Mouse (Mus musculus) CH12.LX (cell line): ENCODE data around the gene Abhd2. TPM values are rescaled to one million over a fixed set of nuclear protein-coding genes. Genes with fewer than 3 reads are reported as not detected.

ENCODE experiments used
- DNase-seq: peaks from one replicate; pipeline ENCODE4 v3.0.0-alpha.2; 2013; ENCODE audit errors: extremely low read depth
- H3K27ac ChIP-seq: 2 replicates; pipeline ENCODE4 v1.5.1; 2012; ENCODE audit warnings: low read depth, mild to moderate bottlenecking, control low read depth, moderate library complexity; ENCODE audit not compliant: insufficient read depth
- H3K27me3 ChIP-seq: replicated peaks from 2 replicates; pipeline ENCODE3; 2012; ENCODE audit warnings: inconsistent platforms
- H3K36me3 ChIP-seq, 2 experiments: replicated peaks in 1 of 2; 2 replicates each; pipeline versions ENCODE3 to v1.6.1; 2012; ENCODE audit warnings: inconsistent platforms in 1 of 2, low read length in 1 of 2, mild to moderate bottlenecking in 1 of 2, mixed read lengths in 1 of 2, moderate library complexity in 1 of 2; ENCODE audit not compliant: control insufficient read depth in 1 of 2, insufficient read depth in 1 of 2
- H3K4me1 ChIP-seq, 2 experiments: 2 replicates each; pipeline ENCODE4 v1.6.1; 2012; ENCODE audit warnings: inconsistent platforms in 1 of 2, moderate library complexity in 1 of 2; ENCODE audit not compliant: insufficient read depth in 2 of 2, control insufficient read depth in 1 of 2
- H3K4me2 ChIP-seq: 2 replicates; pipeline ENCODE4 v1.6.1; 2012; ENCODE audit warnings: low read depth, mild to moderate bottlenecking, control low read depth; ENCODE audit not compliant: poor library complexity, insufficient read depth, severe bottlenecking
- H3K4me3 ChIP-seq, 3 experiments: fragments of 150-350 bp in 1 of 3; sonication (generic) in 1 of 3; replicated peaks in 1 of 3; 2 replicates each; pipeline versions ENCODE3 to v1.5.1; 2011 to 2012; ENCODE audit warnings: low read depth in 2 of 3, low read length in 2 of 3, mild to moderate bottlenecking in 2 of 3, moderate library complexity in 2 of 3, control low read depth in 1 of 3, improper control_type of control experiment in 1 of 3, inconsistent platforms in 1 of 3, mixed read lengths in 1 of 3; ENCODE audit not compliant: poor library complexity in 1 of 3
- H3K79me2 ChIP-seq: replicated peaks from 2 replicates; pipeline ENCODE4 v1.6.1; 2012; ENCODE audit warnings: mild to moderate bottlenecking, moderate library complexity; ENCODE audit not compliant: control insufficient read depth, poor library complexity, insufficient read depth, severe bottlenecking; ENCODE audit errors: extremely low read depth
- H3K9ac ChIP-seq: 2 replicates; pipeline ENCODE4 v1.6.1; 2012; ENCODE audit warnings: low read depth, mild to moderate bottlenecking, control low read depth, moderate library complexity; ENCODE audit not compliant: insufficient read depth
- H3K9me3 ChIP-seq: replicated peaks from 2 replicates; pipeline ENCODE3; 2012; ENCODE audit warnings: low read length, inconsistent platforms, mixed read lengths
- BHLHE40 ChIP-seq: IDR thresholded peaks from 2 replicates; pipeline ENCODE4 v1.6.1; 2011; ENCODE audit warnings: mild to moderate bottlenecking, low read depth, low read length, improper control_type of control experiment
- CHD1 ChIP-seq: IDR thresholded peaks from 2 replicates; pipeline ENCODE4 v1.6.1; 2012; ENCODE audit warnings: low read depth, low read length, improper control_type of control experiment, inconsistent platforms
- CHD2 ChIP-seq: IDR thresholded peaks from 2 replicates; pipeline ENCODE4 v1.6.1; 2011; ENCODE audit warnings: low read length, improper control_type of control experiment
- CTCF ChIP-seq, 2 experiments: IDR thresholded peaks in 1 of 2; conservative IDR thresholded peaks in 1 of 2; 2 replicates each; pipeline ENCODE4 v1.5.1; 2011 to 2012; ENCODE audit warnings: low read depth in 2 of 2, low read length in 2 of 2, improper control_type of control experiment in 1 of 2, inconsistent platforms in 1 of 2, mild to moderate bottlenecking in 1 of 2, moderate library complexity in 1 of 2
- E2F4 ChIP-seq: IDR thresholded peaks from 2 replicates; pipeline ENCODE4 v1.6.1; 2011; ENCODE audit warnings: low read depth, low read length, improper control_type of control experiment; ENCODE audit not compliant: insufficient replicate concordance
- ELF1 ChIP-seq: IDR thresholded peaks from 2 replicates; pipeline ENCODE4 v1.6.1; 2014; ENCODE audit warnings: low read depth, mild to moderate bottlenecking, inconsistent platforms, low read length, improper control_type of control experiment
- GABPA ChIP-seq: IDR thresholded peaks from 2 replicates; pipeline ENCODE4 v1.6.1; 2012; ENCODE audit warnings: low read depth, low read length, improper control_type of control experiment, inconsistent platforms; ENCODE audit not compliant: insufficient replicate concordance
- HCFC1 ChIP-seq: IDR thresholded peaks from 2 replicates; pipeline ENCODE4 v1.6.1; 2012; ENCODE audit warnings: low read depth, mild to moderate bottlenecking, inconsistent platforms, low read length, improper control_type of control experiment
- IRF4 ChIP-seq: IDR thresholded peaks from 2 replicates; pipeline ENCODE4 v1.6.1; 2014; ENCODE audit warnings: low read depth, mild to moderate bottlenecking, inconsistent platforms, low read length, improper control_type of control experiment
- JUND ChIP-seq: conservative IDR thresholded peaks from 2 replicates; pipeline ENCODE4 v1.6.1; 2011; ENCODE audit warnings: low read depth, low read length, improper control_type of control experiment
- MAX ChIP-seq: IDR thresholded peaks from 2 replicates; pipeline ENCODE4 v1.6.1; 2011; ENCODE audit warnings: low read length, improper control_type of control experiment
- MAZ ChIP-seq: IDR thresholded peaks from 2 replicates; pipeline ENCODE4 v1.6.1; 2012; ENCODE audit warnings: low read depth, mild to moderate bottlenecking, inconsistent platforms, low read length, improper control_type of control experiment, moderate library complexity
- MEF2A ChIP-seq: IDR thresholded peaks from 2 replicates; pipeline ENCODE4 v1.6.1; 2014; ENCODE audit warnings: low read depth, mild to moderate bottlenecking, inconsistent platforms, low read length, improper control_type of control experiment, borderline replicate concordance
- MXI1 ChIP-seq: IDR thresholded peaks from 2 replicates; pipeline ENCODE4 v1.6.1; 2011; ENCODE audit warnings: mild to moderate bottlenecking, low read depth, low read length, improper control_type of control experiment
- MYC ChIP-seq: IDR thresholded peaks from 2 replicates; pipeline ENCODE4 v1.6.1; 2011; ENCODE audit warnings: low read depth, mild to moderate bottlenecking, improper control_type of control experiment, low read length
- NELFE ChIP-seq: IDR thresholded peaks from 2 replicates; pipeline ENCODE4 v1.6.1; 2011; ENCODE audit warnings: low read depth, low read length, improper control_type of control experiment
- NRF1 ChIP-seq: IDR thresholded peaks from 2 replicates; pipeline ENCODE4 v1.6.1; 2014; ENCODE audit warnings: low read depth, mild to moderate bottlenecking, inconsistent platforms, low read length, improper control_type of control experiment, moderate library complexity
- PAX5 ChIP-seq: IDR thresholded peaks from 2 replicates; pipeline ENCODE4 v1.6.1; 2012; ENCODE audit warnings: low read length, inconsistent platforms, mixed read lengths
- POLR2A ChIP-seq: IDR thresholded peaks from 2 replicates; pipeline ENCODE4 v1.6.1; 2011; ENCODE audit warnings: low read depth, mild to moderate bottlenecking, improper control_type of control experiment, low read length
- POLR2AphosphoS2 ChIP-seq: IDR thresholded peaks from 2 replicates; pipeline ENCODE4 v1.6.1; 2011; ENCODE audit warnings: low read depth, low read length, improper control_type of control experiment
- RAD21 ChIP-seq: IDR thresholded peaks from 2 replicates; pipeline ENCODE4 v1.6.1; 2011; ENCODE audit warnings: low read depth, mild to moderate bottlenecking, low read length, improper control_type of control experiment, moderate library complexity
- RCOR1 ChIP-seq: conservative IDR thresholded peaks from 2 replicates; pipeline ENCODE4 v1.6.1; 2012; ENCODE audit warnings: low read depth, mild to moderate bottlenecking, inconsistent platforms, low read length, improper control_type of control experiment
- SIN3A ChIP-seq: IDR thresholded peaks from 2 replicates; pipeline ENCODE4 v1.6.1; 2012; ENCODE audit warnings: low read length, improper control_type of control experiment, inconsistent platforms
- TBP ChIP-seq: conservative IDR thresholded peaks from 2 replicates; pipeline ENCODE4 v1.6.1; 2011; ENCODE audit warnings: low read depth, low read length, improper control_type of control experiment
- TCF12 ChIP-seq: IDR thresholded peaks from 2 replicates; pipeline ENCODE4 v1.6.1; 2014; ENCODE audit warnings: low read depth, mild to moderate bottlenecking, inconsistent platforms, low read length, improper control_type of control experiment
- USF1 ChIP-seq: IDR thresholded peaks from 2 replicates; pipeline ENCODE4 v1.6.1; 2014; ENCODE audit warnings: low read depth, mild to moderate bottlenecking, inconsistent platforms, low read length, improper control_type of control experiment
- ZC3H11A ChIP-seq: IDR thresholded peaks from 2 replicates; pipeline ENCODE4 v1.6.1; 2012; ENCODE audit warnings: low read depth, mild to moderate bottlenecking, inconsistent platforms, low read length, improper control_type of control experiment
- ZMIZ1 ChIP-seq: IDR thresholded peaks from 2 replicates; pipeline ENCODE4 v1.6.1; 2012; ENCODE audit warnings: low read depth, mild to moderate bottlenecking, inconsistent platforms, low read length, improper control_type of control experiment
- ZNF384 ChIP-seq: IDR thresholded peaks from 2 replicates; pipeline ENCODE4 v1.6.1; 2012; ENCODE audit warnings: low read depth, low read length, improper control_type of control experiment, inconsistent platforms
- dilution Hi-C: fragments of 300-500 bp; cut with MboI; formaldehyde crosslinking; loops from 2 replicates; pipeline ENCODE4 v1.14.3; 2020; ENCODE audit warnings: low sequenced_read_pairs; ENCODE audit not compliant: extremely low pct_unique_long_range_greater_than_20kb, extremely low pct_ligation_motif_present
- in situ Hi-C: fragments of 300-500 bp; cut with MboI; formaldehyde crosslinking; loops from 3 replicates; pipeline ENCODE4 v1.14.3; 2019; ENCODE audit warnings: low sequenced_read_pairs, low pct_ligation_motif_present, low pct_unique_long_range_greater_than_20kb, mixed read lengths
- polyA plus RNA-seq: library from polyadenylated mRNA; unstranded; fragments of >175 nt; gene quantifications from 2 replicates; pipeline ENCODE4 v1.2.1, GENCODE M21; 2012; ENCODE audit warnings: low read depth; ENCODE audit not compliant: insufficient read length
- total RNA-seq, 2 experiments: library from RNA; depleted of rRNA; stranded (reverse); fragments of 300-350 nt in 1 of 2; fragments of >200 nt in 1 of 2; gene quantifications; 2 replicates each; pipeline ENCODE4 v1.2.3; 2012 to 2014

Abhd2 gene
- total and polyA plus RNA-seq, 3 experiments, result 6.0 to 15.4 (median 9.9) TPM

- H3K4me3 ChIP-seq, result no peak overlapping the region
- H3K79me2 ChIP-seq, result no peaks in the 10 kb centered on the region
- H3K27ac ChIP-seq, result no peak overlapping the region
- TF ChIP-seq RCOR1 (no peak), MYC (no peak), ZMIZ1 (no peak), POLR2A (no peak), NELFE (no peak), GABPA (no peak), MXI1 (no peak), CHD1 (no peak), NRF1 (no peak), PAX5 (no peak), BHLHE40 (no peak), MAZ (no peak), CTCF (conservative IDR thresholded peaks at IDR 0.05 in 1 of 2, IDR thresholded peaks at IDR 0.05 in 1 of 2; ENCODE audit: low read depth in 2 of 2, low read length in 2 of 2) (no peak), JUND (no peak), CHD2 (no peak), TCF12 (no peak), MEF2A (no peak), ZNF384 (no peak), SIN3A (no peak), POLR2AphosphoS2 (no peak)
- in situ Hi-C loops (no loop called here), dilution Hi-C loops (no loop called here)
- H3K36me3 ChIP-seq, result peaks cover 17 to 54% of the 10 kb centered on the region in 2 experiments
- no peak overlapping the region for H3K9ac ChIP-seq
- no peaks in the 10 kb centered on the region for H3K9me3 ChIP-seq
- peaks cover 0 to 75% of the 10 kb centered on the region in 2 experiments; a peak in 3 of 4 replicates for H3K4me1 ChIP-seq
- H3K4me2 ChIP-seq, result no peak overlapping the region
- no peaks in the 10 kb centered on the region for H3K27me3 ChIP-seq
- DNase-seq, result no peak
These were observed 22.3 kb downstream of the Abhd2 start for GRCm38 (mm10) chr7:79295196-79295826.

- in situ Hi-C loops, result no loop called here
- H3K9ac ChIP-seq, result no peak overlapping the region
- H3K27ac ChIP-seq, result no peak overlapping the region
- dilution Hi-C loops, result no loop called here
- H3K36me3 ChIP-seq, result peaks cover 17 to 68% of the 10 kb centered on the region in 2 experiments
- H3K9me3 ChIP-seq, result no peaks in the 10 kb centered on the region
- no peaks in the 10 kb centered on the region; the same call in 1 of the 2 replicates for H3K79me2 ChIP-seq
- H3K27me3 ChIP-seq, result no peaks in the 10 kb centered on the region
- no peak overlapping the region for H3K4me3 ChIP-seq
- H3K4me2 ChIP-seq, result no peak overlapping the region
- no peak for TF ChIP-seq USF1
- no peak for TF ChIP-seq GABPA
- TF ChIP-seq ELF1, result no peak
- TF ChIP-seq MXI1, result no peak
- TF ChIP-seq BHLHE40, result no peak
- no peak for TF ChIP-seq ZC3H11A
- TF ChIP-seq TBP, result no peak
- no peak for TF ChIP-seq ZMIZ1
- TF ChIP-seq SIN3A, result no peak
- TF ChIP-seq TCF12, result no peak
- TF ChIP-seq E2F4, result no peak
- no peak for TF ChIP-seq NRF1
- no peak for TF ChIP-seq CHD2
- no peak for TF ChIP-seq RAD21
- TF ChIP-seq RCOR1, result no peak
- no peak for TF ChIP-seq HCFC1
- no peak for TF ChIP-seq MAX
- TF ChIP-seq IRF4, result no peak
- TF ChIP-seq JUND, result no peak
- no peak for TF ChIP-seq PAX5
- H3K4me1 ChIP-seq, result peaks cover 0 to 83% of the 10 kb centered on the region in 2 experiments; a peak in 3 of 4 replicates
- no peak for DNase-seq
These were observed 25.7 kb downstream of the Abhd2 start for GRCm38 (mm10) chr7:79298681-79299080.
